Mouse (Mus musculus): ENCODE results near the gene Lin7c. TPM values are rescaled to one million over a fixed set of nuclear protein-coding genes. Genes with fewer than 3 reads are reported as not detected.

Lin7c gene
- polyA plus RNA-seq, 1 experiment from 2014 or later: 41.9 TPM

DNA sequence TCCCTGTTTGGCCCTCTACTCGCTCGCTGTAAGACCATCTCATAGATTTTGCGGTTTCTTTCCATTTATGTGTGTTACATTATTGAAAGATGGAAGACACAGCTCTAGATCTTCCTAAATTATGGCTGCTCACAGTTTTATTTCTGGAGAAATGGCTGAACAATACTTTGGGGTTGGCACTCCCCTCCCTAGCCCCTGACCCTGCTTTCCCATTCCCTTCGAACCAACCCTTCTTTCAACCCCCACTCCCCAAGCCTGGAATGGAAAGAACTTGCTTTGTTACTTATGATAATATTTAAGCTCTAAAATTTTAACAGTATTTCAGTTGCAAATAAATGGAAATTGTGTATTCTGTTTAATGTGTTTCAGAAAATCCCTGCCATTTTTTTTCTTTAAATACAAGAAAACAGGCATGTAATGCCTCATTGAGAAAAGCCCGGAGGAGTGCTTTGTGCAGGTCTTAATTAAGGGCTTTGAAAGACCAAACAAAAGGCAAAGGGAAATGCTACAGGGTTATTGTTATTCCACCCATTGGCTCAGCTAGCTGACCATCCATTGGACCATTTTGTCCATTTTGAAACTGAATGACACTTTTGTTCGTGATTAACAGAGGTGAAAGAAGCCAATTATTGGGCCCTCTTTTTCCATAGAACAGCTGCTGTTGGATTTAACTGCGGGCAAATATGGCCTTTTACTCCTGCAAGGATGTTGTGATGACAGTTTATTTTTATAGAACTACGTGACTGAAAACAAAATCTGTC is 52.3 kb downstream of the Lin7c start:
- H3K36me3 ChIP-seq (ENCODE audit: control insufficient read depth, insufficient read depth): no peaks in the 10 kb centered on the region
- no peak overlapping the region for H3K9ac ChIP-seq (ENCODE audit: low read length)
- peaks cover 28% of the 10 kb centered on the region for H3K4me1 ChIP-seq (ENCODE audit: control insufficient read depth, insufficient read depth, low read length)
- 83% methylated on average over 8 of the region's 8 CpGs for whole genome bisulfite sequencing
- H3K9me3 ChIP-seq (replicated peaks; ENCODE audit: control insufficient read depth, low read length): no peaks in the 10 kb centered on the region
- no peak for ATAC-seq (replicated peaks; ENCODE audit: extremely low read depth, insufficient read depth, low FRiP score)
- H3K27me3 ChIP-seq (ENCODE audit: control insufficient read depth, insufficient read depth, low read length): no peaks in the 10 kb centered on the region
- H3K4me2 ChIP-seq (ENCODE audit: low read depth, low read length): no peak overlapping the region
- H3K27ac ChIP-seq (ENCODE audit: low read length): no peak overlapping the region
- H3K4me3 ChIP-seq (ENCODE audit: low read length): no peak overlapping the region

DNA sequence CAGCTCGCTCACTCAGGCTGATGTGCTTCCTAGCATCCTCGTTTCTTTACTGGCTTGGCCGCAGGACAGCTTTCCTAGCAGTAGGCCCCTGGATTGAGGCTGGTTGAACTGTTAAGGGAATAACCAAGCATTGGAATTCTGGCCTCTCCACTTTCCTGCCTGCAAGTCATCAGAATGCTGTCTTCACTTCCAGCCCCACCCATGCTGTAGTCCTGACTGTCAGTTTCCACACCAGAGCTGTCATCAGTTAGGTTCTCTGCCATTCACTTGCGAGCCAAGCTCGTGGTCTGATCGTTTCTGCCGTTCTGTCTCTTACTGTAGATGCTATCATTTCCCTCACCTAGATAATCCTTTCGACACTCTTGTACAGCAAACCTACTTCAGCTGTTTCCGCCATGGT is 54.3 kb downstream of the Lin7c start:
- no peak overlapping the region for H3K9ac ChIP-seq (ENCODE audit: low read length)
- no peaks in the 10 kb centered on the region for H3K9me3 ChIP-seq (replicated peaks; ENCODE audit: control insufficient read depth, low read length)
- 26% methylated on average over 9 of the region's 9 CpGs for WGBS
- peak; percentile 95 for ATAC-seq (replicated peaks; ENCODE audit: extremely low read depth, insufficient read depth, low FRiP score)
- no peak overlapping the region for H3K4me3 ChIP-seq (ENCODE audit: low read length)
- H3K27me3 ChIP-seq (ENCODE audit: control insufficient read depth, insufficient read depth, low read length): no peaks in the 10 kb centered on the region
- H3K36me3 ChIP-seq (ENCODE audit: control insufficient read depth, insufficient read depth): no peaks in the 10 kb centered on the region
- peak overlapping the region; percentile 82 for H3K27ac ChIP-seq (ENCODE audit: low read length)
- H3K4me2 ChIP-seq (ENCODE audit: low read depth, low read length): peak overlapping the region; percentile 43
- H3K4me1 ChIP-seq (ENCODE audit: control insufficient read depth, insufficient read depth, low read length): peaks cover 38% of the 10 kb centered on the region

DNA sequence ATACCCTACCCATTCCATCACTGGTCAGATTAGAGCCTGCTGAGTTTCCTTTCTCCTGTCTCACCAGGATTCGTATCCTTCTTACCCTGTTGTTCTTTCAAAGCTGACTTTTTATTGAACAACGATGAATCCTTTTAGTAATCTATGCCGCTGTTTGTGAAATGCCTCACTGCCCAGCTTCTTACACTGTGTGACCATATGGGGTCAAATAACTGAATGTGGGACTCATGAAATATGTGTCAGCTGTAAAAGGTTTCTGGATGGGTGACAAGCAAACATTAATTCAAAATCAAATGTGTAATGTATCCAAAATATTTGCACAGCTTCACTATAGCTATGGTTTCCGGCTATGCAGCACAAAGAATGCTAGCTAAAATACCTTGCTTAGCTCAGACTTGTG is 54.9 kb downstream of the Lin7c start:
- Histone ChIP-seq H3K4me2 (ENCODE audit: low read depth, low read length) (peak overlapping the region; percentile 43), H3K27ac (ENCODE audit: low read length) (peak overlapping the region; percentile 60), H3K9me3 (replicated peaks; ENCODE audit: control insufficient read depth, low read length) (no peaks in the 10 kb centered on the region), H3K27me3 (ENCODE audit: control insufficient read depth, insufficient read depth, low read length) (no peaks in the 10 kb centered on the region), H3K36me3 (ENCODE audit: control insufficient read depth, insufficient read depth) (no peaks in the 10 kb centered on the region), H3K4me3 (ENCODE audit: low read length) (no peak overlapping the region), H3K9ac (ENCODE audit: low read length) (no peak overlapping the region), H3K4me1 (ENCODE audit: control insufficient read depth, insufficient read depth, low read length) (peaks cover 42% of the 10 kb centered on the region)
- ATAC-seq (replicated peaks; ENCODE audit: extremely low read depth, insufficient read depth, low FRiP score): no peak
- 65% methylated on average over 4 of the region's 4 CpGs for WGBS

DNA sequence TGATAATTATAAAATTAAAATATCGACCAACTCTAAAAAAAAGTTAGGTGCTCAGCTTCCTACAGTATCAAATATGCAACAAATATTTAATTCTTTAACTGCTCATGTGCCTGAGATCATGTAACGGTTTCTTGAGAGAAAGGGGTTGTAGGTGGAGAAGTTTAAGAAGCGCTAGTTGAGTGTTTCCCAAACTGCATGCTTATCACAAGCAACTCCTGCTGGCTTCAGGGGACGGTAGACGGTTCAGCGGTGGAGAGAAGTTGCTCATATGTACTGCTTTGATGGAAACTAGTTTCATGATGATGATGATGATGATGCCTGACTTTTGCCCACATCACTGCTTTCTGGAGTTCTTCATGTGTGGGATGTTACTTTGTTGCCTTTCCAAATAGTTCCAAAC is 55.8 kb downstream of the Lin7c start:
- peaks cover 51% of the 10 kb centered on the region for H3K4me1 ChIP-seq (ENCODE audit: control insufficient read depth, insufficient read depth, low read length)

DNA sequence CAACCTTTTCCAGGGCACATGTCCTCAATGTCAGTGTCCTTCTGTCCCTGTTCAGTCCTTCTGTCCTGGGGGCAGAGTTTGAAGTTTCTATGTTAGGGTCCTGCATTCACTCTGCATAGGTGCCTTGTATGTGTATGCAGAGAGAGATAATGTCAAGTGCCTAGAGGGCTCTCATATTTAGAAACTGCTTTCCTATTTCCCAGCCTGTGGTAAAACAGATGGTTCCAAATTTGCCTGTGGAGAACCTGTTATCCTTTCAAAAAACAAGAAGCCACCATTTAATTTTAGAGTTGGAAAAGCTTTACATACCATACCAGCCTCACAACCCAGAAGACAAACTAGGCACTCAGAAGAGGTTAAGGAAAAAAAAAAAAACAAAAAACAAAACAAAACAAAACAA is 58.9 kb downstream of the Lin7c start:
- ATAC-seq (replicated peaks; ENCODE audit: extremely low read depth, insufficient read depth, low FRiP score): no peak
- Histone ChIP-seq H3K36me3 (ENCODE audit: control insufficient read depth, insufficient read depth) (no peaks in the 10 kb centered on the region), H3K4me2 (ENCODE audit: low read depth, low read length) (no peak overlapping the region), H3K4me1 (ENCODE audit: control insufficient read depth, insufficient read depth, low read length) (peaks cover 54% of the 10 kb centered on the region), H3K9me3 (replicated peaks; ENCODE audit: control insufficient read depth, low read length) (no peaks in the 10 kb centered on the region), H3K27me3 (ENCODE audit: control insufficient read depth, insufficient read depth, low read length) (no peaks in the 10 kb centered on the region), H3K9ac (ENCODE audit: low read length) (no peak overlapping the region), H3K4me3 (ENCODE audit: low read length) (no peak overlapping the region), H3K27ac (ENCODE audit: low read length) (no peak overlapping the region)

More for the DNA sequence above, 55.8 kb downstream of the Lin7c start:
- 79% methylated on average over 6 of the region's 6 CpGs for WGBS
- no peak overlapping the region for H3K9ac ChIP-seq (ENCODE audit: low read length)
- no peaks in the 10 kb centered on the region for H3K36me3 ChIP-seq (ENCODE audit: control insufficient read depth, insufficient read depth)
- no peaks in the 10 kb centered on the region for H3K9me3 ChIP-seq (replicated peaks; ENCODE audit: control insufficient read depth, low read length)
- no peak overlapping the region for H3K27ac ChIP-seq (ENCODE audit: low read length)
- no peak overlapping the region for H3K4me3 ChIP-seq (ENCODE audit: low read length)
- no peak for ATAC-seq (replicated peaks; ENCODE audit: extremely low read depth, insufficient read depth, low FRiP score)
- H3K27me3 ChIP-seq (ENCODE audit: control insufficient read depth, insufficient read depth, low read length): no peaks in the 10 kb centered on the region
- H3K4me2 ChIP-seq (ENCODE audit: low read depth, low read length): no peak overlapping the region

DNA sequence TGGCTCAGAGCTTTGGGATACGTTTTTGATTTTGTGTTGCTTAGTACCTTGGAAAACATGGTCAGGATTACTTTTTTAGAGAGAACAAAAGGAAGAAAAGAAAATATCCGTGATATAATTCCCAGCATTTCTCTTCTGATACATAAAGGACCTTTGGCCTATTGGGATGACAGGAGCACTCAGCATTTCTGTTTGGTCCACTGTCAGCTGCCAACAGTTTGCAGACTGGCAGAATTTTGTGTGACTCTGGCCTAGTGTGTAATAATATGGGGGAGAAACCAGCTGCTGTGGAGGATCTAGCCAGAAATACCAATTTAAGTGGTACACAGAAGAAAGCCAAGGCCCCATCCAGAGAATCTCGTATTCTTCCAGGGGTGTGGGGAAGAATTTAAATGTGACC is 59.7 kb downstream of the Lin7c start:
- peaks cover 58% of the 10 kb centered on the region for H3K4me1 ChIP-seq (ENCODE audit: control insufficient read depth, insufficient read depth, low read length)
- no peak overlapping the region for H3K4me3 ChIP-seq (ENCODE audit: low read length)
- H3K4me2 ChIP-seq (ENCODE audit: low read depth, low read length): no peak overlapping the region
- ATAC-seq (replicated peaks; ENCODE audit: extremely low read depth, insufficient read depth, low FRiP score): no peak
- no peaks in the 10 kb centered on the region for H3K27me3 ChIP-seq (ENCODE audit: control insufficient read depth, insufficient read depth, low read length)
- H3K9me3 ChIP-seq (replicated peaks; ENCODE audit: control insufficient read depth, low read length): no peaks in the 10 kb centered on the region
- 63% methylated on average over 3 of the region's 3 CpGs for WGBS
- no peak overlapping the region for H3K9ac ChIP-seq (ENCODE audit: low read length)
- H3K36me3 ChIP-seq (ENCODE audit: control insufficient read depth, insufficient read depth): no peaks in the 10 kb centered on the region
- peak overlapping the region; percentile 17 for H3K27ac ChIP-seq (ENCODE audit: low read length)

Other genes starting within 250 kb of the Lin7c start
- 0.50 and 0.55 TPM in 2 replicates for gene Bdnf, start 216.2 kb upstream of the Lin7c start, polyA plus RNA-seq (2015; fragmentation: Nextera tagmentation; extraction: Ambion mirVana)
- 11.3 and 11.8 TPM in 2 replicates for gene Lgr4, start 26.8 kb downstream of the Lin7c start, polyA plus RNA-seq (2015; fragmentation: Nextera tagmentation; extraction: Ambion mirVana)
- 26.4 TPM in 2 replicates for gene Ccdc34, start 127.0 kb downstream of the Lin7c start, polyA plus RNA-seq (2015; fragmentation: Nextera tagmentation; extraction: Ambion mirVana)